Mouse (Mus musculus) cerebellum, adult 9-11 months (tissue): ENCODE results near the gene Triap1.
"Not testable (repeated sequence)": the region's sequence is repeated elsewhere in the genome, so short reads cannot be mapped to it uniquely, and the experiment has no call there.

Experiments
- DNase-seq: peaks from one replicate; pipeline ENCODE4 v3.0.0; 2022

The Triap1 gene

GRCm38 (mm10) chr5:115340577-115341313 is at the start of gene Triap1, which contains the start of gene Gatc:
TSS of gene Triap1 (plus strand) at chr5:115341225.
TSS of gene Gatc (minus strand) at chr5:115341178.
- DNase-seq: peak; percentile 88

- no peak for DNase-seq
Observed at GRCm38 (mm10) chr5:115294173-115294572, 46.9 kb upstream of the Triap1 start.

GRCm38 (mm10) chr5:115296347-115296746 is 44.7 kb upstream of the Triap1 start:
- DNase-seq: no peak

- DNase-seq: peak; percentile 73
Observed at GRCm38 (mm10) chr5:115300035-115300744, 40.8 kb upstream of the Triap1 start.

- peak; percentile 98 for DNase-seq
Observed at GRCm38 (mm10) chr5:115300792-115301614, 40.0 kb upstream of the Triap1 start, which contains the start of gene Dynll1. TSS of gene Dynll1 (minus strand) at chr5:115300999.

- peak; percentile 55 for DNase-seq
Observed at GRCm38 (mm10) chr5:115301615-115302014, 39.4 kb upstream of the Triap1 start.

GRCm38 (mm10) chr5:115302190-115302589 is 38.8 kb upstream of the Triap1 start:
- DNase-seq: not testable (repeated sequence)

- no peak for DNase-seq
Observed at GRCm38 (mm10) chr5:115312354-115312753, 28.7 kb upstream of the Triap1 start.

GRCm38 (mm10) chr5:115312816-115313667 is 28.0 kb upstream of the Triap1 start:
- DNase-seq: no peak

- DNase-seq: no peak
Observed at GRCm38 (mm10) chr5:115313668-115313943, 27.4 kb upstream of the Triap1 start.

GRCm38 (mm10) chr5:115316968-115317644 is 23.9 kb upstream of the Triap1 start:
- no peak for DNase-seq

- DNase-seq: no peak
Observed at GRCm38 (mm10) chr5:115317645-115318328, 23.2 kb upstream of the Triap1 start.

GRCm38 (mm10) chr5:115319004-115319940 is 21.8 kb upstream of the Triap1 start:
- DNase-seq: peak; percentile 81

GRCm38 (mm10) chr5:115326256-115326831 is 14.7 kb upstream of the Triap1 start:
- DNase-seq: no peak

- DNase-seq: peak; percentile 96
Observed at GRCm38 (mm10) chr5:115326875-115327609, 14.0 kb upstream of the Triap1 start, which contains the start of gene Srsf9. TSS of gene Srsf9 (plus strand) at chr5:115327177.

- peak; percentile 73 for DNase-seq
Observed at GRCm38 (mm10) chr5:115327610-115328548, 13.1 kb upstream of the Triap1 start.

- DNase-seq: no peak
Observed at GRCm38 (mm10) chr5:115330955-115331354, 10.1 kb upstream of the Triap1 start.

GRCm38 (mm10) chr5:115333626-115334025 is 7.4 kb upstream of the Triap1 start:
- DNase-seq: no peak
